Mouse (Mus musculus) kidney, adult 9 months (tissue): ENCODE data around the gene Bcas3.

Experiments used
- DNase-seq: peaks from one replicate; pipeline ENCODE4 v3.0.0; 2022

Bcas3 gene

DNA sequence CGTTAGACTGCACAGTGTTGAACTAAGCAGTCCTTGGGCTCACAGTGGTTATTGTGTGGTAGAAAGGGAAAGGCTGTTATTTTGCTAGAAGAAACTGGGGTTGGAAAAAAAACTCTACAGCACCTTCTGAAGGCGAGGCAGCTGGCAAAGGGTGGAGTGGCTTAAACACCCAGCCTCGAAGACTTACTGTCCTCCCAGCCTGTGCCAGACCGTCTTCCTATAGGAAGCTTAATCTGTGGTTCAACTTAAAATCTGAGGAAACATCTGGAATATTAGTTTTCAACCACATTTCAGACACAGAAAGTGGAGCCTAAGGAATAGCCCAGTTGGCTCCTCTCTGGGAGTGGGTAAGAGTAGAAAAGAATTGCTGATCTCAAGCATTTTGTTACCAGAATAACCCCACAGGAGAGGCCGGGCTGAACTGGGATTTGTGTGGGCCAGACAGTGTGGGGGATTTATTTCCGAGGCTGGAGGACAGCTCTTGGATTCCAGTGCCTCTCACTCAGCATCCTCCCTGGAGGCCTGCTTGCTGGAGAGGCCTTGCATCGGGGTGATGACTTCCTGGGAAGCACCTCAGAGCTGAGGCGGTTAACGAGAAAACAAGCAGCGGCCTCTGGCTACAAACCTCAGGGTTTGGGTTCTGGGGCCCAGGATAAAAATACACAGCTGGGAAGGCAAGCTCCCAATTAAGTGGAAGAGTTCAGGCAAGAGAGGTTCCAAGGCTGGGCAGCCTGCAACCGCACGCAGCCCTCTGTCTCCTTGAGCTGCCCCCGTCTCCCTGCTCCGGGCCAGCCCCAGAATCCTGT is 406.9 kb downstream of the Bcas3 start:
- no peak for DNase-seq

DNA sequence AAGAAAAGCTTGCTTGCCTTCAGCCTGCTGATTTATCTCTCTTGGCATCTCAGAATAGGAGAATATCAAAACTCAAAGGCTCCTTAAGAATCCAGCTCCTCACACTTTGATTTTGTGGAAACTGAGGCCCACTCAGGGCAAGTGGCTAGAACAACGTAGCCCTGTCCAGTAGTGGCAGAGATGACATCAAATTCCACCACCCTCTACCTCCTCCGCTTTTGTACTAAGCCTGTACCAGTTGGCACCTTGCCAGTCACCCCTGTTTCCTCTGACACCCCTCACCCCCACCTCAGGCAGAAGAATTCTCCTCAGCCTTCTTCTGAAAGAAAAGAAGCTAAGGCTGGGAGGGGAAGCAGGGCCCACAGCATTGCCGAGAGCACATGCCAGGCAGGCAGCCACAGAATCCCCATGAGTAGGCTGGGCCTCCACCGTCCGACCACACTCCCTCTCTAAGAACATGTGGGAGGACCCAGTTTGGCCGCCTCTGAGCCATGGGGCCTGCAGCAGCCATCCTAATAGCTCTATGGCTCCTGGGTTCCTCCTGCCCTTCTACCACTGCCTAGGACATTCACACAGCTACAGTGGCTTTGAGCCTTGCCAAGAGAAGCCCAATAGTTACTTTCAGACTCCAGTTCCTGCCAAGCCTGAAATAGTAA is 407.6 kb downstream of the Bcas3 start:
- DNase-seq: no peak

DNA sequence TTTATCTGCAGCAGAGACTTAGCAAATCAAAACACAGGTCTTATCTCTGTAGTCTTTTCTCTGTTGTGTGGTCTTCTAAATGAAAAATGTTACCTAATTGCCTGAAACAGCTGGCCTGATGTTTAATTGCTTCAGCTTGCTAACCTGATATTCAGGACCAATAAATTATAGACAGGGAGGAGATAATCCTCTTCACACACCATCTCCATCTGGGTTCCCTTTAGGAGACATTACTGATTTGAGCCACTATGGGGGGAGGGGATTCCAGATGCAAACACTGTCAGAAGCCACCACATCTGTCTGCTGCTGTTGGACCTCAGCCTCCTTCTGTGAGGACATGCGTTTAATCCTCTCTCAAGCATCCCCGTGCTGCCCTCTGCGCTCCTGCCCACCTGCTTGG is 408.2 kb downstream of the Bcas3 start:
- no peak for DNase-seq

DNA sequence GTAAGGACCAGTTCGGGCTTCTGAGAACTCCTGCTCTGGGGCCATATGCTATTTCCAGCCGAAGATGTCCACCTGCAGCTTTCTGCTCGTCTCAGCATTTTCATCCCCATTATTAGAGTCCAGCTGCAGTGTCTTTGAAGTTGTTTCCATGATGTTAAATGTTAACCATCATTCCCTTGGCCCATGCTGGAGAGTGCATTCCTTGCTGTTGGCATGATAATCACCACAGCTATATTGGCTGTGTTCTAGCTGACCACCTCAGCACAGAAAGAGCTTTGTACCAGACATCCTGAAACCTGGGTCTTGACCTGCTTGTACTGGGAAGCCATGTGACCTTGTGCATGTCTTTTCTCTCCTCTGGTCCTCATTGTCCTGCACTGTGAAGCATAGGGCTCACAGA is 410.7 kb downstream of the Bcas3 start:
- peak; percentile 76 for DNase-seq

DNA sequence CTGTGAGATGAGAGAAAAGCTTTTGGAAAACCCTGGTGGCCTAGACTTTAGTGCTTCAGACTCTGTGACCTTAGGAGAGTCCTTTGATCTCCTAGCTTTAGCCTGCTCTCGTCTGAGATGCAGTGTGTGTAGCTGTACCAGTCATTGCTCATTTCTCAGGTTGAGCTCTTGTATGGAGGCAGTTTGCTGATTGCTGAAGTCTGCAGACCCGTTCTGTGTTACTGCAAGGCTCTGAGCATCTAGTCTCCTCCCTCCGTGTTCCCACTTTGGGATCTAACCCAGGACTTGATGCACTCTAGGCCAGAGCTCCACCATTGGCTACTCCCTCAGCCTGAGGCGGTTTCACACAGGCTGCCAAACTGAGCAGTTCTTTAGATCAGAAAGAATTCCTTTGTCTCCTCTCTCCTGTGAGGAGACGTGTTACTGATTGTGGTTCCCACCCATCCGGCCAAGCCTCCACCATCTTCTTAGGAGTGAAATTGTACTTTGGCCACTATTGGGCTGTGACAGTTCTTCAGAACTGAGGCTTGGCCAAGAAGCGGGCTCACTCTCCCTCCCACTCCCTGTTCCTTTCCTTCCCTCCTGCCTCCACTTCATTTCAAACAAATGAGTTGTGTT is 413.2 kb downstream of the Bcas3 start:
- DNase-seq: peak; percentile 27

DNA sequence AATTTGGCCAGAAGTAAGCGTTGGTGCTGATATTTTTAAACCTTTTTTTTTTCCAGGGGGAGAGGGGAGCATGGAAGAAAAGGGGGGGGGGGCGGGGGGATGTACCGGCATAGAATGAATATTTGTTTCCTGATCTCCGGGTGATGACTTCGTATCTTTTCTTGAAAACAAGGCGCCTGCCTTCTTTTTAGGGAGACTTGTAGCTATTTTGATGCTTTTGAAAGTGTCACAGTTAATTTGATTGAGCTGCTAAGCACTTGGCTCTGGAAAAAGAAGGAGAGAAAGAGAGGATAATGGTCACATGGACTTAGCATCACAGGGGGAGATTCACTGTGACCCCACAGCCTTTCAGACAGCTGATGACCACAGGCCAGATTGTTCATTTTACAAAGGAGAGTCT is 413.8 kb downstream of the Bcas3 start:
- no peak for DNase-seq

DNA sequence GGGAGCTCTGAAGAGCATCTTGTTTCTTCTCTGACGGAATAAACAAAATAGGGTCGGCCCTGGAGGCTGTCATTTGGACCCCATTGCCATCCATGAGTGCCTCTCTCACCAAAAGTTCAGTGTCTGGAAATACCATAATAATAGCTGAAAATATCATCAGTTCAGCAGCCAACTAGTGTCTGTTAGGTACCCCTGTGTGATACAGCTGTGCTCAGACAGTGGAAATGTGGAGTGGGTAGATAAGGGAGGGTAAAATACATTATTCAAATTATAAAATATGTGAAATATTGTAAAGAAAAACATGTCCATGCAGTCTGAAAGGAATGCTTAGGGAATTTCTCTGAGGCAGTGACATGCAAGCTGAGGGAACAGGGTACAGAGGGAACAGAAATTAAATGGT is 416.8 kb downstream of the Bcas3 start:
- no peak for DNase-seq

DNA sequence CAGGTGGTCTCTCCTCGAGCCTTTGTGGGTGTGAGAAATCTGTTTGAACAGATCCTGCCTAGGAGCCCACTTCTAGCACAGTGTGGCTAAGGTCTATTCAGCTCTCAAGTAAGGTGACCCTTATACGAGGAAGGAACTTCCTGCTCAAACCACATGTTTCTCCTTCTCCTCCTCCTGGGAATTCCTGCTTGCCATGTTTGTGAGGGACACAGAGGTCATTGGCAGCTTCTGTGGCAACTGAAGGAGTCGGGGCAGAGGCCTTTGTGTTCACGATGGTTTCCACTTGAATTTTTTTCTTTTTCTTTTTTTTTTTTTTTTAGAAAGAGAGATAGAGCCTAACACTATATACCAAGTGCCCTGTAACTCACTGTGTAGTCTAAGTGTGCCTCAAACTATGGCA is 420.4 kb downstream of the Bcas3 start:
- no peak for DNase-seq

DNA sequence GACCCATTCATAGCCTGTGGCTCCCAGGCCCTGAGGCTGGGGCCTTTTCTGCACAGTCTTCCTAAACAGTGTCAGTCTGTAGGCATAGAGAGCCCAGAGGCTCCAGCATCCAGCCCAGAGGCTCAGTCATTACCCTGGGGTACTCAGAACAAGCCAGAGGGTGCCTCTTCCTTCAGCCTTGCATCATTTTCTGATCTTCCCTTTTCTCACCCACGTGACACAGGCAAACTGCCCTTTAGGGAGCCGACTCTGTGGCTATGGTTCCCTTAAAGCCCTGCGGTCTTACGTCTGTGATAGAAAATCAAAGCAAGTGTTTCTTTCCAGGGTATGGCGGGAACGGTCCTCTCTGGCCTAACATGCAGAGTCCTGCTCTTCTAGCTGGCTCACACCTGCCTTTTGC is 421.7 kb downstream of the Bcas3 start:
- no peak for DNase-seq

DNA sequence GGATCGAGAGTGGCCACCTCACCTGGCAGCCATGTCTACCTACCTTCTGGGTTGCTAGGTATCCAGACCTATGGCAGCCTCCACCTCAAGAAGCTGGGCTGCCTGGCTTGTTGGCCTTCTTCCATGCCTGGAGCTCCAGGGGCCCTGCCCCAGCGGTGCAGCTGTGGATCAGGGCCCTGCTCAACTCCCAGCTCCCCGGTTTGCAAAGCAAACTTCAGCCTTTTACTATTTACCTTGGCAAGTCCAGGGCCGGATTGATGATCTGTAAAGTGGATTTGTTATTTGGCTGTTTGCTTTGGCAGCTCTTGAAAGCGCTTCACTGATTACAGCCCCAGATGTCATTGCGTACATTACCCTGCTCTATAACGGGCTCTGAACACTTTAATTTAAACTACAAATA is 422.5 kb downstream of the Bcas3 start:
- peak; percentile 48 for DNase-seq

DNA sequence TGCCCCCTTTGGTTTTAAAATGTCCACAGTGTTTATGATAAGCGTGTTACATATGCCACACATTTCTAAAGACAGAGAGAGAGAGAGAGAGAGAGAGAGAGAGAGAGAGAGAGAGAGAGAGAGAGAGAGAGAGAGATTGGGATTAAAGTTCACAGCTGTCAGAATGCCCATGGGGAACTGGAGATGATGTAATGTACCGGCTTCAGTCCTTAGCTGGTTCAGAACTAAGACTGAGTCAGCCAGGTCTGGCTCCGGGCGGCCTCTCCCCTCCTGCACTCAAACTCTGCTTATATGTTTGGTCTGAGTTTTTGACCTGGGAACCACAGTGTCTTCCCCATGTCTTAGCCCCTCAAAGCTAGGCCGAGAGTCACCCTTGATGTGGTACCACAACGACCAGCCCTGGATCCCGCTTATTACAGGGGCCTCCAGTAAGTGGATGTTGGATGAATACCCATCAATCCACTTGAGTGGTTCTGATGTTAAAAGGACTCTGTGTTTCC is 423.9 kb downstream of the Bcas3 start:
- no peak for DNase-seq

DNA sequence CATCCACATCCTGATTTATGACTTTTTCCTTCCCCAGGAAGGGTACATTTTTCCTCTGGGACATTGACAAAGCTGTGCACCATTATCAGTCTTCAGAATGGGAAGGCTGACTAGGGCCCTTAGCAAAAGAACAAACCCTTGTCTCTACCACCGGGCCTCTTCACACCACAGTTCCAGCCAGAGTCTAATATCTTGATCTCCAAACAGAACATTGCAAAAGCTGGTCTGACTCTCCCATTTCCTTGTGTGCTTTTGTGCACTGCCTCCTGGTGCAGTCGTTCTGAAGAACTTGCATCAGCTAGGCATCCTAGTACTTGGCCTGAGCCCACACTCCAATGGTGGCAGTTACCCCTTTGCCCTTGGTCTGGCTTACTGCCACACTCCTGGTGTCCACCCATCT is 425.0 kb downstream of the Bcas3 start:
- DNase-seq: no peak

DNA sequence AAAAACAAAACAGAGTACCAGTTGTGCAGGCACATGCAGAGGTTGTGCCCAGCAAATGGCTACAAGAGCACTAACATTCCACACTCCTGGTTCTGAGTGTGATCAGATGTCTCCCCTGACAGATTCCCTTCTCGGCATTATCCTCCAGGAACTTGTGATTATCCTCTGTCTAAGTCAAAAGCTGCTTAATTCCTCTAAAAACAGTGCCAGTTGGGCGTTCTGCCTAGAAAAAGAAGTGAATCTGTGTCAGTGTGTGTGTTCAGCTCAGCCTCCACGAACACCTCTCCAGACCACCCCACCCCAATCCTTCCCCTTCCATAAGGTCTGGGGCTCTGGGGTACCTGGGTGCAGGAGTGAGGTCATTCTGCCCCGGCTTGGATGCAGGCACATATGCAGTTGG is 427.3 kb downstream of the Bcas3 start:
- DNase-seq: no peak

DNA sequence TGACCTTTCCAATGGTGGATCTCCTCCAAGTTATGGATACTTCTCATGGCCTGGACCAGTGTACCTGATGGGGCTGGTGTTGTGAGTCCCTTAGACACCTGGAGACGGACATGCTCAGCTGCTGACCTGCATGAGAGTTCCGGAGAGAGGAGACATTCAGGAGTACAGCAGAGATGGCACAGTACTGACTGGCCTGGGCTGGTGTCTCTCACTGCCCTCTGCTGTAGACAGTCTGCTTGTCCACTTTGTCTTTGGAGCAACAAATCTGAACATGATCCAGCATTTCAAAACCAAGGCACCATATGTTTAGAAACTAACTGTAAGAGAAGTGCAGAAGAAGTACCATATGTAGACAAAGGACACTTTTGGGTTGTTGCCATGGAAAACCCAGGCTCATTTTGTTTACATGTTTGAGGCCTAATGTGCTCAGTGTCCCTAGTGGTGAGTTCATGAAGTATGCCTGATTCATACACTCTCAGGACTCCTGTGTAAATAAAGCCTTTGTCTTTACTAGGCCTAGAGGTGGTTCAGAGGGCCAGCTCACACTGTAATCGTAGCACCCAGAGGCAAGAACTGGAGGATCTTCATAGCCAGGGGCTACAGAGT is 433.2 kb downstream of the Bcas3 start:
- peak; percentile 28 for DNase-seq

DNA sequence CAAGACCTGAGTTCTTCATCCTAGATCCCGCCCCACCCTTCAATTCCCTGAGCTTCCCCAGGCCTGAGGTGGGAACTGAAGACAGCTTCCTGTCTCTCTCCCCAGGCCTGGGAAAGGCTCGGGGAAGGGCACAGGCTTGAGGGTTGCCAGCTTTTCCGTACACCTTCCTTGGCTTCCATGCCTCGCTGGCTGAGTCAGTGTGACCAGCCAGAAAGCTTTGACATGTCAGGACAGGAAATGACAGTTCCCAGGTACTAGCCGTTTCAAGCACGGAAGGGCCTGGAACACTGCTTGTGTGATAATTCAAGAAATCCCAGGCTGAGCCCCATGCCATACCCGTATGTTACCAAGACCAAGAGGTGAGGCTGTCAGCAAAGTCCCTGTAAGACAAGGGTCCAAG is 436.8 kb downstream of the Bcas3 start:
- DNase-seq: no peak

DNA sequence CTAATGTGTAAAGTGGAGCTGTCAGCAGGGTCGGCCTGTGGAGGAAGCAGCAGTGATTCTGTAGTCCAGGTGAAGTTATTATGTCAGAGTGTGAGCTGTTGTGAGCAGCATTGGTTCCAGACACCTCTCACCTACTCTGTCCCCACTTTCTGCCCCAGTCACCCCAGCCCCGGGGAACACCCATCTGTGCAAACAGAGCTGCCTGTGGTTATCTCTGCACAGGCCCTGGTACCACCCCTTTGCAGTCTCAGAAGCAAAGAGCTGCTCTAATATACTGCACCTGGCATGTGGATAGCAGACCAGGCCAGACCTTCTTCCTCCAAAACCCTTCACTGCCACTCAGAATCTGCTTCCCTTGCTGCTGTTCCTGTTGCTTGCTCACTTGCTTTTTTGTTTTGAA is 437.3 kb downstream of the Bcas3 start:
- DNase-seq: no peak

DNA sequence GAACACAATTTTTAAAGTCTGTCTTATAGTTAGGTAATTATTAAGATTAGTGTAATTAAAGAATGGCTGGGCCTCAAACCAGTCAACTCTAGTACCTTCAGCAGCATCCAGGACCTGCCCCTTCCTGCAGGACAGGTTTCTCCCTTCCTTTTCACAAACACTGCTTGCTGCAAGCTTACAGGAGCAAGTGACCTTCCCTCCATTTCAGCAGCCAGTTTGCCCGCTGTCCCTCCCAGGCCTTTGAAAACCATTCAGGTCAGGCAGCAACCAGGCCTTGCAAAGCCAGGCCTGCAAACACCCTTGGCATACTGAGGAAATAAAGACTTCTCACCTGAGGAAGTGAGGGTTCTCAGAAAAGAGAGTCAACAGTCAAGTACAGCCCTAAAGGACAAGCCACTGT is 438.2 kb downstream of the Bcas3 start:
- peak; percentile 43 for DNase-seq

DNA sequence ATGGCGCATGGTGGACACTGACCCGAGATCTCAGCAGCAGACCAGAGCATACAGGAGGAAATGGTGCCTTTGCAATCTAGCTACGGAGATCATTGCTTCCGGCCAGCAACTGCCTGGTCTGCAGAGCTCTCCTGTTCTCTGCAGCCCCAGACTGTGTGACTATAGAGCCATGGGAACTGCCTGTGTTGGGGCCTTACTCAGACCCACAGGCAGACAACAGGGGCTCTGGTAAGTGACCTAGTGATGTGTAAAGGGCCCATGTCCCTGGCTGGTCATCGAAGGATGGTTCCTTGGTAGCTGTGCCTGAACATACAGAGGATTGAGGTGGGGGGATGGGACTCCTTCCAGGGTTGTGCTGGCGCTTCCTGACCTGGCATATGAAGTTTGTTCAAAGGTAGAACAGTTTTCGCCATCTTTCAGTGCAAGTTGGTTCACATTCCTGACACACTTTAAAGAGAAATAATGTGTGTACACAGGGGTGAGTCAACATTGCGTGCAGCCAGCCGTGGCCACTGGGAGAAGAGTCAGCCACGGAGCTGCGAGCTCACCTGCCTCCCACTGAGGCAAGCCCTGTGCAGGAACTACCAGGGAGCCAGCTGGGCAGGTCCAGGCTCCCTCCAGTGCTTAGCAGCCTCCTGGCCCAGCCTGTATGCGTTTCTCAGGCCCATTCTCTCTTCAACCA is 439.7 kb downstream of the Bcas3 start:
- no peak for DNase-seq

DNA sequence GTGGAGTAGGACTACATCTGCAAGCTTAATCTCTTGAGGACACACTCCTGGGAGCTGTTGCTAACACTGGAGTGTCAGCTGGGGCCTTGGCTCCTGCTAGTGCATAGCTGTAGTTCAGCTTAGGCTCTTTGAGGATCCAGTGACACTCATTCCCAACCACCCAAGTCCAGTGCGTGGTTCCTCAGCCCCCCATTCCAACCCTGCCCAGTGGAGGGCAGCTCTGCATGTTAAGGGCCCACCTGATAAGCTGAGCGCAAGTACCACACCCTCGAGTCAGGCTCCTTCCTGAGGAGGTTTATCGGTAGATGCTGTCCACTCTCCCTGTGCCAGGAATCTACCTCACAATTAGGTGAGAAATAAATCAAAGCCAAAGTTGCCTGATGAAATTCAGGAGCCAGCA is 446.5 kb downstream of the Bcas3 start:
- DNase-seq: no peak

DNA sequence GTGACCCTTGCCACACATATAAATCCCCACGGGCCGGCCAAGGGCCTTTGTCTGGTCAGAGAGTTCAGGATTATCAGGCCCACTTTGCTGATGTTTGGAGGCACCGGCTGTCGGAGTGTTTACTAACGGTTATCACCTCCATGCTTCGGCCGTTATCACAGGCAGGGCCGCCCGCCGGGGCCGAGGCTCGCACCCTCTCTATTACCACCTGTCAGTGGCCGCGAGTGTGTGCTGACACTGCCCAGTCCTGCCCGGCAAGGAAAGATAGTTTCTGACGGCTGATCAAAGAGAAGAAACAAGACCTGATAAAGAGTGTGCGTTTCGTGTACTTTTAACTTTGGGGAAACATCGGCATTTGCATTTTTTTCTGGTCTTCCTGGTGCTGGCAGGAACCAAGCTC is 446.9 kb downstream of the Bcas3 start:
- no peak for DNase-seq

DNA sequence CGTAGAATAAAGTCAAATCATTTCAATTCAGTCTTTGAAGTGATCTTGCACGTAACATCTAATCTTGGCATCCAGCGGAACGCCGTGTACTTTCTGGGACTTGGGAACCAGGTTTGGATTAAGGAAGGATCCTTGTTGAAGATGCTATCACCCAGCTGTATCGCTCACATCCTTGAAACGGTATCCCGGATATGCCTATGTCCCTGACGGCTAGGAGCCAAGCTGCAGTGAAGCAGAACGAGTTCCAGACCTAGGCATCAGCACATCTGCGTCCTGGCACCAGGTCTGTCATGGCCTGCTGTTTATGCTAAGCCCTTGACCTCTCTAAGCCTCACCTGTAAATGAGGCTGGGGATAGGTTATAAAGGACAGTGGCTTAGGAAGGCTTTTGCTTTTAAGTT is 447.4 kb downstream of the Bcas3 start:
- peak; percentile 38 for DNase-seq

DNA sequence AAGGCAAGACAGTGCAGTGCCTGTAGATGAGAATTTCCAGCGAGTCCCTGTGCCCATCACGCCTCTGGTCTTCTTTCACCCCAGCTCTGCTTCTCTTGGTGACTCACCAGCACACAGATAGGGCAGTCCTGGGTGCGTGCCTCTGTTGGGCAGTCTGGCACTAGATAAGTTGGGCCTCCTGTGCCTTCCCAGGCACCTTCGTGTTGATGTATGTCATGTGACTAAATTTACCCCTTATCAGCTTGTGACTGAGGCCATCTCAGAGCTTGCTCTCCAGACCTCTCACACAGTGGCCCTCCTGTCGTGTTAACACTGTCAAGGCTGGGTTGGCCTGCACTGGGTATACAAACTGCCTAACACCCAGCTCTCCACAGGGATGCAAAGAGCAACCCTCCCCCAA is 451.1 kb downstream of the Bcas3 start:
- no peak for DNase-seq

DNA sequence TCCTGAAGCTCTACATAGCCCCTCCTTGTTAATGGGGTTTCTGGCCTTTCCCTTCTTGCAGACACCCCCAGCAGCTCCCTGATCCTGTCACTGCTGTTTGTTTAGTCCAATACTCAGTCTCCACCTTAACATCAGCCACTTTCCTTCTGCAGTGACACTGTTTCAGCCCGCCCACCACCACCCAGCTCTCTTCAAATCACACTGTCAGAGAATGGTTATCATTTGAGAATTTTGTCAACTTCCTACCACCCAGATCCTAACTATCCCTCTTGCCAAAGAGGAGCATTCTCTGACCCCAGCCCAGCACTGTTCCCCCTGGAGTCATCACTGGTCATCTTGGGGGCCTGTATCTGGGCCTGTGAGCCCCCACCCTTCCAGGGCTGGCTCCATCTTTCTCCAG is 452.8 kb downstream of the Bcas3 start:
- DNase-seq: no peak
